Mouse (Mus musculus) 3T3-L1 (cell line): Measurements from ENCODE around the gene Myom3.
"Not testable (repeated sequence)": the region's sequence is repeated elsewhere in the genome, so short reads cannot be mapped to it uniquely, and the experiment has no call there.

Experiments used
- DNase-seq: peaks from one replicate; pipeline ENCODE4 v3.0.0-alpha.2; 2015; ENCODE audit warnings: low read depth, low spot score

Gene Myom3

DNA sequence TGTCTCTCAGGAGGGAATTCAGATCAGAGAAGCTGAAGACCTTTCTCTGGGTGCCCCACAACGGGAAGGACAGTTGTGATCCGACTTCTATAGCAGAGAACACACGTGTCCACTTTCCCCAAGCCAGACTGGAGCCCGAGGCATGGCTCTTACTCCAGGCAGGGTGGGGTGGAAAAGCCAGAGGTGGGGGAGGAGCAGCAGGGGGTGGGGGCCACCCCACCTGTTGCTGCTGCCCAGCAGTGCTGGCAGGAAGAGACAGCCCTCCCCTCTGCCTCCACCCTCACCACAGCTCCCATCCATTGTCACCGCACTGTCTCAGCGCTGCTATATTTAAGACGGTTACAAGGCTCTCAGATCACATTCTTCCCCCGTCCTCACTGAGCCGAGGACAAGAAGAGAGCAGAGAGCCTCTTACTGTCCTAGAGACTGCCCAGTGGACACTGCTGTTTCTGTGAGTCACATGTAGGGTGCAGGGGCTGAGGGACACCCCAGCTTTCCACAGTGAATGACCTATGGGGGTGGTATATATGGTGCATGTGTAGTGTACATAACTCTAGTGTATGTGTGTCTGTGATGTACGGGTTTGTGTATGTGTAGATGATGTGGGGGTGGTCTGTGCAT lies at the start of gene Myom3:
Myom3 (plus strand) TSS at position 360 of the 621 bp plus-strand sequence.
- no peak for DNase-seq

DNA sequence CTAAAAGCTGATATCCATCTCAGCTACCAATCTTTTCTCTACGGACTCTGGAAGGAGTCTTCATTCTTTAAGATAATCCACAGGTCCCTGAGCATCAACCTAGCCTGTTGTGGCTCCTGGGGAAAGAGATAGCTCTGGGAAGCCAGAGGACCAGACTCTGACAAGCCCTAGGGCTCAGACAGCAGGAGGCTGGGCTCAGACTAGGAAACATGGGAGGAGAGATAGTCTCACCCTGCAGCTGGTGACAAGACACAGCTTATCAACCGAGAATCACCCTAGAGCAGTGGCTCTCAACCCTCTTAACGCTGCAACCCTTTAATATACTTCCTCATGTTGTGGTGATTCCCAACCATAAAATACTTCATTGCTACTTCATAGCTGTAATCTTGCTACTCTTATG lies 49.1 kb upstream of the Myom3 start:
- no peak for DNase-seq

DNA sequence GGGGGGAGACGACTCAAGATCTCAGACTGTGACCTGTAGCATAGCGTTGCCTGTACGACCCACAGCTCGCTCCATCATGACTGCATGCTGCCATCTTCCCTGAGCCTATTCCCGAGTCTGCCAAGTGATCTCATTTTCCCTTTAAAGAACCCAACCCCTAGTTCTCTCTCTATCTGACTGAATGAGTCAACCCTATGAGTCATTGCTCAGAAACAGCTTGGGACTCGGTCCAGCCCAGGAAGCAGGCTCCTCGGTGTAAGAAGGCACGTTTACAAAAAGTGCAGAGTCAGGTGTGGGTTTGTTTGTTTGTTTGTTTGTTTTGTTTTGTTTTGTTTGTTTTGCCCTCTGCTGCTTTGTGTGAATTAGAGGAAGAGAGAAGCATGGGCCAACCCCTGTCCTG lies 44.7 kb upstream of the Myom3 start:
- peak; percentile 55 for DNase-seq

DNA sequence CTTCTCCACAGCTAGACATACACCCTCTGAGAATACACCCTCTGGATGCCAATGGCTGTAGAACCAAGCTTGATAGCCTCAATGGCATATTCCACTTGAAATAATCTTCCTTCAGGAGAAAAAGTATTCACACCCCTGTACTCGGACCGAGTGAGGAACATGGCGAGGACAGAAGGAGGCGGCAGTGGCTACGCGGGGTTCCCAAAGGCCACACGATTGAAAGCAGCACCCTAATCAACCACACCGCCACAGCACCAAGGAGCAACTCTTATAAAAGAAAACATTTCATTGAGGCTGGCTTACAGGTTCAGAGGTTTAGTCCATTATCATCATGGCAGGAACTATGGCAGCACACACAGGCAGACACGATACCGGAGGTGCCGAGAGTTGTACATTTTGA lies 43.1 kb upstream of the Myom3 start:
- DNase-seq = not testable (repeated sequence)

DNA sequence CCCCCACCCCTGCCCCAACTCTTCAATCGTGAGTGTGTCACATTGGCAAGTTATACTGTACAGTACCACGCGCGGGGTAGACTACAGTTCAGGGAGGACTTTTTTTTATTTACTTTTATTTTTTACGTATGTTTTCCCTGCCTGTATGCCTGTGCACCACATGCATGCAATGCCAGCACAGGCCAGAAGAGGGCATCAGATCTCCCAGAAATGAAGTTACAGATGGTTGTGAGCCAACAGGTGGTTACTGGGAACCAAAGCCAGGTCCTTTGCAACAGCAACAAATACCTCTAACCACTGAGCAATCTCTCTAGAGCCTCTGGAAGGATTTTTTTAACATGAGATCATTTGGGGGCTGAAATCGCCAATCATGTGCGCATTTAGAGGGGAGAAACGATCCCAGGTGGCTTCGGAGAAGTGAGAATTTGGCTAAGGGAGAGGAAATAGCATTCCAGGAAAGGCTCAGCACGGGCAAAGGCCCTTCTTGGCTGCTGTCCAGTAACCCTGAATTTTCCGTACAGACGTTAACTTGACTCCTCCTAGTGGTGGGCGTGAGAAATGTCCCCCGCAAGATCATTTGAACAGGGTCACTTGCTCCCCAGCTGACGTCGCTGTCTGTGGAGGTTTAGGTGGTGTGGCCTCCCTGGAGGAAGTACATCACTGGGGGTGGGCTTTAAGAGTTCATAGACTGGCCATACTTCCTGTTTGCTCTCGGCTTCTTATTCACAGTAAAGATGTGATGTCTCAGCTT lies 36.8 kb upstream of the Myom3 start:
- DNase-seq = peak; percentile 8

DNA sequence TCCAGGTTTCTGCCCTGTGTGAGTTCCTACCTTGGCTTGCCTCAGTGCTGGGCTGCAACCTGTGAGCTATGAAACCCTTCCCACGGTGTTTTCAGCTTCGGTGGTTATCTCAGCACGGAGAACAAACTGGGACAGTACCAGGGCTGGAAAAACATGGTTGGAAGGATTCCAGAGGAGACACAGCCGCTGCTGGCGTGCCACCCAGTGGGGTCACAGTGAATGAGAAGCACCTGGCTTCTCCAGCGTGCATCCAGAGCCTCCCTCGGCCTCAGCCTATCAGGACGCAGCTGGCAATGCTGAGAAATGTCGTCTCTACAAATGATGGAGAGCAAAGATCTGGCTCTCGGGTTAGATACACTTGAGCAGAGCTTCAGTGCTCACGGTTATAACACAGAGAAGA lies 33.1 kb upstream of the Myom3 start:
- no peak for DNase-seq

DNA sequence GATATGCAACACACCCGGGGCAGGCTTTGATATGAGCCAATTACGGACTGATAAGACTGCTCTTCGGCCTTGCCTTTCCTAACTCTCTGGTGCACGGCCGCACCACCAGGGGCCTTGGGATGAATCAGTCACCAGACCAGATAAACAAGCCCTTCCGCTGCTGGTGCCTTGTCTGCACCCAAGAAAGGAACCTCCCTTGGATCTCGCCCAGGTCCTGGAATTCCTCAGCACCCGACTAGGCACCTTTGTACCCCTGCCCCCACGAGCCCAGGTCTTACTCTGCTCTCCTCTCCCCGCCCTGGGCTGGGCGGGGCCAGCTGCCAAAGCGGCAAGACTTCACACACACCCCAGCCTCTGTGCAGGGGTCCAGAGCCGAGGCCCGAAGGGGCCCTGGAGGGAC lies 31.7 kb upstream of the Myom3 start, which contains the start of gene Il22ra1:
Il22ra1 (plus strand) TSS at position 356 of the 400 bp plus-strand sequence.
- DNase-seq = no peak

DNA sequence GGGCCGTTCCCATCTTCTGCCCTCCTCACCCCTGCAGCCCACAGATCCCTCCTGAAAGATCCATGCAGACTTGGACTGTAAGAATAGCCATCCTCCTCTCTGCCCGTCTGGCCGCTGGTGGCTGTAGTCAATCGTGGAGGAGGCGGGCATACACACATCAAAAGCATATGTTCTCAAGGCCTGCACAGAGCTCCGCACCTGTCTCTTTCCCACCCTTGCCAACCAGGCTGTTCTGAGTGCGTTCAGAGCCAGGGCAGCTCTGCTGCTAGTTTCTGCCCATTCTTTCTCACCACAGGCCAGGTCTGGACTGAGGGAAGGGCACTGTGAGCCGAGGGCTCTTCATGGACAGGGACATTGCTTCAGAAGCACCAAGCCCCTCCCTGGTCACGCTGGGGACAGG lies 29.3 kb upstream of the Myom3 start:
- DNase-seq = no peak

DNA sequence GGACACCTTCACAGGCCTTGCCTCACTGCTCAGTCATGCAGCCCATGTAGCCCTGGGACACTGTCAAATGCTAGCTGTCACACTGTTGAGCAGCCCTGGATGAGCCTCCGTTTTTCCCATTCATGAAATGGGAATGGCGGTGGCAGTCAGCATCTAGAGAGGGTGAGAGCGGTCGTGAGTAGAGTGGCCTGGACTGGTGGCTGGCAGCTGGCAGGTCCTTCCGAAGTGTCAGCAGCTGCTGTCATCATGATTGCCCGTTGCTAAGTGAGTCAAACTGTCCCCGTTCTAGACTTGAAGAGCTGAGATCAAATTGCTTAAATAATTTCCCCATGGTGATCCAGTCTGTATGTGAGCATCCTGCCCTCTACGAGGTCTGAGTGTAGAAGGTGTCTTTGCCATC lies 28.6 kb upstream of the Myom3 start:
- DNase-seq = no peak

DNA sequence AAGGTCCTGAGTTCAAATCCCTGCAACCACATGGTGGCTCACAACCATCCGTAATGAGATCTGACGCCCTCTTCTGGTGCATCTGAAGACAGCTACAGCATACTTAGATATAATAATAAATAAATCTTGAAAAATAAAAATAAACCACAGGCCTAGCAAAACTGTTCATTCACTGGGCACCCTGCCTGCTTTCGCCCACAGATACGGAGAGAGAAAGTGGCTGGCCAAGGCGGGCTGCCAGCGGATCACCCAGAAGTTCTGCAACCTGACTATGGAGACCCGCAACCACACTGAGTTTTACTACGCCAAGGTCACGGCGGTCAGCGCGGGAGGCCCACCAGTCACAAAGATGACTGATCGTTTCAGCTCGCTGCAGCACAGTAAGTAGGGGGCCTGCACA lies 25.6 kb upstream of the Myom3 start:
- no peak for DNase-seq

DNA sequence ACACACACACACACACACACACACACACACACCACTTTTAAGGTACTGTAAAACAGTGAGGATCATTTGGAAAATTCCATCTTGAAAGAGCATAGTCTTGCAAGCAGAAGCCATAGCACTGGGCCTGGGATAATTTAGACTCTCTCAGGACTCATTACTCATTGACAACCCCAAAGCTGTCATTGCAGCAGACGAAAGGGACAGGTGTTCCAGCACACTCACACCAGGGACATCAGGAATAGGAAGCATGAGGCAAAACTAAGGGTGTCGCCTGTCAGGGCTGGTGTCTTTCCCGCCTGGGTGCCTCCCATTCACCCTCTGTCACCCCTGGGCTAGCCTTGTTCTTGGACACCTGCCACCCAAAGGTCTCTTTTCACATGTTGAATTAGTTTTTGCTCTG lies 22.6 kb upstream of the Myom3 start:
- no peak for DNase-seq

DNA sequence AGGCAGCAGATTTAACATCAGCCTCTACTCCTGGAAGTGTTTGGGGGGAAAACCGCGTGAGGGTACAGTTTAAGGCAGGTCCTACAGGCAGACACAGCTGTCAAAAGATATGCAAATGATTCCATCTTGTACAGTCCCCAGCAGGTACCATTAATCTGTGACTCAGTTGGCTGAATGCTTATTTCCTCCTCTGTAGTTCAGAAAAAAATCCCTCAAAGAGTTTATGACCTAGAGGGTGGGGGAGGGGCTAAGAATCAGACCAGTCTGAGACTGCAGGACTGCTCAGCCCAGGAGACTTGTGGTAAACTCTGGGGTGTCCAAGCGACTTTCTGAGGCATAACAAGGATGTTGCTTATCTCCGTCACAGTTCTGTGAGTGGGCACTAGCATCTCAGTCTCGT lies 21.3 kb upstream of the Myom3 start:
- DNase-seq = no peak

DNA sequence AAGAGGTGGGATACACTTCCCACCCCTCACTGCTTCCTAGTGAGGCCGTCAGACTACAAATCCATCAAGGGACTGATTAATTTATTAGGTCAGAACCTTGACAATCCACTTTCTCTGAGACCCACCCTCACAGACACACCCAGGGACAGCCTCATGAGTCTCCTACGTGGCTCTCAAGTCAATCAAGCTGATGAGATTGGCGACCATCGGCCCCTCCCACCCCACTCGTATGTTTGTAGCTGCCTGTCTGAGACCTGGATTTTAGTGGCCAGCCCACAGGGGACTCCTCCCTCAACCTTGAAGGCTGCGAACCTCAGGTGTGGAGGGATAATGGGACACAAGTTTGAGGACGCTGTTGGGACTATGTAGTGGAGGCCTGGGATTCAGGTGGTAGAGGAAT lies 20.4 kb upstream of the Myom3 start:
- no peak for DNase-seq

DNA sequence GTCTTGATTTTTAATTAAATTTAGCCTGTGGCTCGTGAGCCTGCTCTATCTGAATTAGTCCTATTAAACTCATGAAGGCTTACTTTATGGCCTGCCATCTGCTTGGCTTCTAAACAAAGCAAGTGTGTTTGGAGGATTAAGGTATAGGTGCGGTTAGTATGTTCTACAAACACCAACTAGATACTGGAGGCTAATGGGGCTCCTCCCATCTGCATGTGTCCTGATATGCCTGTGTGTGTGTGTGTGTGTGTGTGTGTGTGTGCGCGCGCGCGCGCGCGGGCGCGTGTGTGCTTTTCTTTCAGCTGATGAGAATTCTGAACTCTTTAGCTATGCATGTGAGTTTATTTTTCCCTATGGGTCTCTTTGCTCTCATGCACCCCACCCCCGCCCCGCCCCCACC lies 19.8 kb upstream of the Myom3 start:
- no peak for DNase-seq

DNA sequence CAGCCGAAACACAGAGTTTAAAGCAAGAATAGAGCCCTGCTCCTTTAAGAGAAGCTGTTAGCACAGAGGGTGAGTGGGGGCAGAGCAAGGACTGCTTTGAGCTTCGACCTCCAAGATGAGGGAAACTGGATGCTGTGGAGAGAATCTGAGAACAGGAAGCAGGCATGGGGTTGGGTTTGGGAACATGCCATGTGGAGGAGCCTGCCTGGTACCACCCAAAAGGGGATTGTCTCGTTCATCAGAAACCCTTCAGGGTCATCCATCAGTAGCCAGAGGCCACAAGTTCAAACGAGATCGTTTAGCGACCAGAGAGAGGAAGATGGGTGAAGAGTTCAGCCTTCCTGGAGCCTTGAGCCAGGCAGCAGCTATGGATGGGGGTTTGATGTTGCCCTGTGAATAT lies 16.0 kb upstream of the Myom3 start:
- DNase-seq = no peak

DNA sequence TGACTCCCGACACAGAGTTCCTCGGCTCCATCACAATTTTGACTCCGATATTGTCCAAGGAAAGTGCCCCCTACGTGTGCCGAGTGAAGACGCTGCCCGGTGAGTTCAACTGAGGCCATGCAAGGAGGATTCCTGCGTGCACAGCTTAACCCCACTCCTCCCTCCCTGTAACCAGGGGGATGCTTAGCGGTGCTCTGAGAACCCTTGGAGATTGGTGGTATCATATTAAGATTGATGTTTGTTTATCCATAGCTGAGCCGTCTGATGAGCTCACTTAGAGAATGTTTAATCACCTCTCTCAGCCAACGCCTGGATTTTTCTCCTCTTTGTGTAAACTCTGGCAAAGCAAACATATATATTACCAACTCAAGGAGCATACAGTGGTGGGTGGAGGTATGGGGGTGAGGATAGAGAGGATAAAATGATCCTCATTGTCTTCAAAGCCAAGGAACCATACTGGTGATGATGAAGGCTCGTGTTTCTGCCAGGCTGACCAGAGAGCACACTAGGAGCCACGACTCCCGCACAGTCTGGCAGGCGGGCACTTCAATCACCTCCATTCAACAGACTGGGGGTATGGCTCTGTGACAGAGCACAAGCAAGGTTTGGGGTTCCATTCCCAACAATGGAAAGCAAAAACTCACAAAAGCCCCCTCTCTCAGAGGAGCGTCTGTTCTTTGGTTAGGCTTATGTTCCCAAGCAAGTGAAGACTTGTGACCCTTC lies 14.6 kb upstream of the Myom3 start:
- no peak for DNase-seq

DNA sequence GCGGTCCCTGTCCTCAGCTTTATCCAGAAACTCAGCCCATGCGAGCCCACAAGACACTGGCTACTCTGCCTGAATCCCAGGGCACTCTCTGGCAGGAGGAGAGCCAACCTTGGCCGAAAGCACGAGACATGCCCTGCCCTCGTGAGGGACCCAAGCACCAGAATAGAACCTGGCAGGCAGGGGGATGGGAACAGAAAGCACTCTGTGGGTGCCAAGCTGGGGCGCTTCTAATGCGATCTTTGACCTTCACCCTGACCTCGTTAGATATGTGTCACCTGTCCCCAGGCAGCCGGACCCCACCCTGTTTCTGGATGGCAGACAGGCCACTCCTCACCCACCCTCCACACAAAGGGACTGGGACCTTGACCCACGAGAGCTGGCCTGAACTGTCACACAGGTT lies 13.9 kb upstream of the Myom3 start:
- no peak for DNase-seq

DNA sequence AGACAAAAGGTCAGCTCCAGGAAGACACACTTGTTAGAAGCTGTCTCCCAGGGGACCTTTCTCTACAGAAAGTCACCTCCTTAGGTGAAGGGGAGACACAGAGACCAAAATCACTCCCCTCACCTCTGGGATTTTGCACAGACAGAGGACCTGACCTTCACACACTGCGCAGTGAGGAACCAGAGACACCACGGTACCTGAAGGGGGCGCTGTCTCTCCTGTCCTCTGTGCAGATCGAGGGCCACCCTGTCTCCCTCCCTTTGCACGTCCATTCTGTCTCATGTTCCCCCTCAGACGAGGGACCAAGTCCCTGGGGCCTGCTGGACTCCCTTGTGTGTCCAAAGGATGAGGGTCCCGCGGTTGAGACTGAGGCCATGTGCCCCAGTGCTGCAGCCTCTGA lies 8.6 kb upstream of the Myom3 start:
- no peak for DNase-seq

DNA sequence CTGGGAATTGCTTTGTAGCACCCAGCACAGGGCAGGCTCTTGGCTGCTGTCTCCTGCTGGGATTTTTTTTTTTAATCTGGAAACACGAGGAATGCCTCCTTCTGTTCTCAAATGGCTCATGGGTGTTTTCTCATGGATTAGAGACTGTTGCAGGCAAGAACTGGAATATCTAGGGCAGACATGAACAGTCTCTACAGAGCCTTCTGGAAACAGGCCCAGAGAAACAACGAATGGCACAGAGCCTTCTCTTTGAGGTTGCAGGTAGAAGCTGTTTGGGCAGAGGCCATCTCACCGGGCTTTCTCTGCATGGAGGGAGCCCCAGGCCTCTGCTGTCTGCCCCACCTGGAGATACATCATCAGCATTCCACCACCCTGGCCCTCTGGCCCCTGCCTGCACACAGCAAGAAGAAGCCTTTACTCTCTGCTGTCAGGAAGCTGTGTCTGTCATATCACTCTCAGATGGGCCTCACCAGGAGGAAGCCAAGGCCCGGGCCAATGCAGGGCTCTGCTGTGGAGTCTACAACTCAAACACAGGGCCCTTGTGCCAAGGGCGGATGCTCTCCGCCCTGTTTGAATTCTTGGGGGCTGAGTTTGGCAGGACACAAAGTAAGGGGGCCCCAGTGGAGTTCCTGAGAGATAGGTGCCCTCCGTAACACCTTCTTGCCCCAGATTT lies 7.3 kb upstream of the Myom3 start:
- DNase-seq = no peak

DNA sequence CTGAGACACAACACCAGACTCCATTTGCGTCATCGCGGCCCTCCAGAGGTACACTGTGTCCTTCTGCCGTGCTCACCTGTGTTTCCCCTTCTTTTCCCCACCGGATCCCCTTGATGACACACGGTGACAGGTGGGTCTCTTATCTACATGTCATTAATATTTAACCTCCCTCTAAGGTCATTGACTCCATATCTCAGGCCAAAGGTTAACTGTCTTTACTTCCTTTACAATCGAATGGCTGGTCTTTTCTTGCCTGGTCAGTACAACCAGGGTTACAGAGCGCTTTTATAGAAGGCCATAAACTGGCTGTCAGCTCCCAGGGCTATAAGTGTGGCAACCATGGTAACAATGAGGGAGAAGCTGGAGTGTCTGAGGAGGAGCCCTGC lies 6.7 kb upstream of the Myom3 start:
- no peak for DNase-seq

DNA sequence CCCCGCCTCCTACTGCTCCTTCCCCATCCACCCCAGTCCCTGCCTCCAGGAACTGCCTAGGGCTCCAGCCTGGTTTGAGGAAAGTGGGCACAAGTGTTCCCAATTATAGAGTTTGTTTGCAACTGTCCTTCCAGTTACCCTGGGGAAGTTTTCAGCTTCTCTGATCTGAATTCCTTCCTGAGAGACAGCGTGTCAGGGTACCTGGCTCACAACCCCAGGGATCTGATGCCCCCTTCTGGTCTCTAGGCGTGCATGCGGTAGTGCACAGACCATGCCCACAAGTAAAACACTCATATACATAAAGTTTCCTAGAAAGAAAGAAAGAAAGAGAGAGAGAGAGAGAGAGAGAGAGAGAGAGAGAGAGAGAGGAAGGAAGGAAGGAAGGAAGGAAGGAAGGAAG lies 1.2 kb upstream of the Myom3 start:
- peak; percentile 24 for DNase-seq

DNA sequence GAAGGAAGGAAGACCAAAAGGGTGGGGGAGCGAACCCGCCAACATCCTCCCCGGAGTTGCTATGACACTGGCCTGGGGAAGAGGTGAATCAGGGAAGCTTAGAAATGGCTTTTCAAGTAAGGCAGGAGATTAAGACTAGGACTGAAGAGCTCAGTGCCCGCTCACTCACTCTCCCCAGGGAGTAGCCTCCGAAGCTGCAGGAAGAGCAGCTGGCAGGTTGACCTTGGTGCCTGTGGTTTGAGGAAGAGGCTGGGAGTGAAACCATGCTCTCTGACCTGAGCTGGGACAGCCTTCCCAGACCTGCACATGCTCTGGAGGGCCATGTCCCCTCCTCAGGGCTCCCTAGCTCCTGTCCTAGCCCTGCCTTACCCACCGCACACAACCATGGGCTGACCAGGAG lies 690 bp upstream of the Myom3 start:
- DNase-seq = no peak
